Mouse (Mus musculus) midbrain, embryonic 14.5 days (tissue): ENCODE measurements around the gene Kdm5b. TPM values are rescaled to one million over a fixed set of nuclear protein-coding genes. Genes with fewer than 3 reads are reported as not detected.
"Not testable (repeated sequence)": the region's sequence is repeated elsewhere in the genome, so short reads cannot be mapped to it uniquely, and the experiment has no call there.

Experiments
- ATAC-seq: fragments of 200-750 bp; cut with Nextera tagmentation; 2 replicates; pipeline ENCODE4 v1.8.0; 2017; ENCODE audit warnings: moderate number of reproducible peaks, moderate library complexity; ENCODE audit not compliant: low FRiP score, low TSS enrichment
- DNase-seq: peaks from one replicate; pipeline ENCODE4 v3.0.0-alpha.2; 2015
- H3K27ac ChIP-seq: fragments of 300-500 bp; sonication (generic); replicated peaks from 2 replicates; pipeline ENCODE4 v1.5.1; 2014; ENCODE audit warnings: mild to moderate bottlenecking, low read depth, low read length, moderate library complexity
- H3K27me3 ChIP-seq: fragments of 300-500 bp; sonication (generic); 2 replicates; pipeline ENCODE4 v1.6.1; 2014; ENCODE audit warnings: low read length, control low read depth, mixed read lengths; ENCODE audit not compliant: control insufficient read depth, insufficient read depth
- H3K36me3 ChIP-seq: fragments of 300-500 bp; sonication (generic); 2 replicates; pipeline ENCODE4 v1.6.1; 2014; ENCODE audit warnings: low read length, control low read depth; ENCODE audit not compliant: control insufficient read depth, insufficient read depth
- H3K4me1 ChIP-seq: fragments of 300-500 bp; sonication (generic); 2 replicates; pipeline ENCODE4 v1.6.1; 2014; ENCODE audit warnings: mild to moderate bottlenecking, antibody characterized with exemption, low read length, control low read depth; ENCODE audit not compliant: control insufficient read depth, insufficient read depth
- H3K4me2 ChIP-seq: fragments of 300-500 bp; sonication (generic); 2 replicates; pipeline ENCODE4 v1.6.1; 2014; ENCODE audit warnings: mild to moderate bottlenecking, low read length, moderate library complexity
- H3K4me3 ChIP-seq: fragments of 300-500 bp; sonication (generic); replicated peaks from 2 replicates; pipeline ENCODE4 v1.5.1; 2014; ENCODE audit warnings: low read depth, low read length
- H3K9ac ChIP-seq: fragments of 300-500 bp; sonication (generic); replicated peaks from 2 replicates; pipeline ENCODE4 v1.6.1; 2014; ENCODE audit warnings: mild to moderate bottlenecking, low read length, moderate library complexity
- H3K9me3 ChIP-seq: fragments of 300-500 bp; sonication (generic); 2 replicates; pipeline ENCODE4 v1.6.1; 2016; ENCODE audit warnings: low read length, control low read depth, mixed read lengths; ENCODE audit not compliant: control insufficient read depth
- WGBS: fragments of 180-500 bp; shearing (Covaris S2); extraction: QIAGEN DNeasy Blood & Tissue Kit; methylation state at CpG from one replicate; pipeline ENCODE4 v1.1.7; 2014; 5-methylcytosine and 5-hydroxymethylcytosine counted together
- polyA plus RNA-seq: library from polyadenylated mRNA; unstranded; fragments of >200 nt; fragmentation: Nextera tagmentation; extraction: Ambion mirVana; gene quantifications from 2 replicates; pipeline ENCODE4 v1.2.1, GENCODE M21; 2014

The Kdm5b gene
- 79.7 and 111 TPM in 2 replicates for polyA plus RNA-seq

DNA sequence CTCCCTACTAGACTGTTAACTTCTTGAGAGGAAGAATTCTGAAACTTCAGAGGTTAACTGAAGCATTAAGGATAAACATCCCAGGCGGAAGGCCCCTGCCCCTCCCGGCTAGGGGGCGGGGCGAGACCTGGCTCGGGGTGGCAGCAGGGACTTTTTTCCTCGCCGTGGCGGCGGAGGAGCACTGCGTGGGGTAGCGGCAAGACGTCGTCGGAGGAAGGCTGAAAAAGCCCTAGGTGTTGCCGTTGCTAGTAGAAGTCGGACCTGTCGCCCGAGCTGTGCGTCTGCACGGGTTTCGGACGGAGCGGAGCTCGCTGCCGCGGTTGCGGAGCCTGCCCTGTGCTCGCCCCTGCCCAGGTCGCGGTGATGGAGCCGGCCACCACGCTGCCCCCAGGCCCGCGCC lies at the start of gene Kdm5b:
Kdm5b (plus strand) TSS at position 196 of the 400 bp plus-strand sequence.
- DNase-seq (peak; percentile 94), ATAC-seq (peak; percentile 24)
- under 1% methylated on average over 34 of the region's 34 CpGs for WGBS

DNA sequence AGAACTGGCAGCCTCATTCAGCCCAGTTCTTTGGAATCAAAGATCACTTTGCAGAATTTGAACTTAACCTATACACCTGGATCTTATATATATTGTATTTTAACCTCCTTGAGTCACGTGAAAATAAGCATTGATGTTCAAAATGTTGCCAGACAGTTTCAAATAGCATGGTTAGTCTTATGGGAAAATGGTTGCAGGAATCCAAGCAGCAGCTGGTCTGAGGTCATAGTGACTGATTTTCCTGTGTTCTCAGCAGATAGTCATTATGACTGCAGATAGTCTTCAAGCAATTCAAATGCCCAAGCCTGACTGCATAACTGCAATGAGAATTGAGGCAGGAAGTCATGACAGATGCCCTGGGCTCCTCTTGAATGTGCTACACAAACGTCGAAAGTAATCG lies 47.8 kb upstream of the Kdm5b start:
- H3K4me1 ChIP-seq, result 0 out of 2 replicates have a peak, but pooled peaks cover 6% of the 10 kb centered on the region
- WGBS, result 64% methylated on average over 4 of the region's 4 CpGs
- H3K36me3 ChIP-seq, result peaks cover 11% of the 10 kb centered on the region
- no peak for DNase-seq
- no peak overlapping the region for H3K9ac ChIP-seq
- H3K27me3 ChIP-seq, result peaks cover 6% of the 10 kb centered on the region; the same call in 1 of the 2 replicates
- H3K4me2 ChIP-seq, result no peak overlapping the region
- no peak overlapping the region for H3K27ac ChIP-seq
- no peak for ATAC-seq
- no peak overlapping the region for H3K4me3 ChIP-seq
- no peaks in the 10 kb centered on the region for H3K9me3 ChIP-seq

More for the DNA sequence above, at the start of gene Kdm5b:
- Histone ChIP-seq H3K4me1 (peaks cover 31% of the 10 kb centered on the region), H3K27me3 (no peaks in the 10 kb centered on the region), H3K4me2 (peak within 1 kb of the TSS; percentile 77), H3K9ac (peak within 1 kb of the TSS; percentile 95), H3K4me3 (peak within 1 kb of the TSS; percentile 95), H3K27ac (peak within 1 kb of the TSS; percentile 92), H3K9me3 (no peaks in the 10 kb centered on the region), H3K36me3 (no peaks in the 10 kb centered on the region)

DNA sequence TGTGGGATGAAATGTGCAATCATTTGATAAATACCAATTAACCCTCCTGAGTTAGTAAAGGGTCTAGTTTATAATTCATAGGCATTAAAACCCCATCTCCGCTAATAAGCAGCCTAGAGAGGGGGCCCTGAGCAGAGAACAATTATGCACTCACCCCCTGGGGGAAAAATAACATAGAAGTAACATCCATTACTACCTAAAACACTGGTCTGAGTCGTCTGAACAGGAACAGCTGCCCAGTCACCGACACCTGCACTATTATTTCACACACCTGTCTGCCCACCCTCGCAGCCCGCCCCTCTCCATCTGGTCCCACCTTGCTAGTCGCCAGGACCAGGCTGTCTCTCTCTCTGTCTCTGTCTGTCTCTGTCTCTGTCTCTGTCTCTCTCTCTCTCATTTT lies 47.4 kb upstream of the Kdm5b start:
- peaks cover 6% of the 10 kb centered on the region; the same call in 1 of the 2 replicates for H3K27me3 ChIP-seq
- 0 out of 2 replicates have a peak, but pooled peaks cover 6% of the 10 kb centered on the region for H3K4me1 ChIP-seq
- no peak overlapping the region for H3K27ac ChIP-seq
- no peak overlapping the region for H3K9ac ChIP-seq
- peaks cover 7% of the 10 kb centered on the region for H3K36me3 ChIP-seq
- no peak for ATAC-seq
- H3K9me3 ChIP-seq, result no peaks in the 10 kb centered on the region
- WGBS, result 61% methylated on average over 6 of the region's 6 CpGs
- DNase-seq, result no peak
- no peak overlapping the region for H3K4me3 ChIP-seq
- peak overlapping the region; percentile 59; the same call in 1 of the 2 replicates for H3K4me2 ChIP-seq

DNA sequence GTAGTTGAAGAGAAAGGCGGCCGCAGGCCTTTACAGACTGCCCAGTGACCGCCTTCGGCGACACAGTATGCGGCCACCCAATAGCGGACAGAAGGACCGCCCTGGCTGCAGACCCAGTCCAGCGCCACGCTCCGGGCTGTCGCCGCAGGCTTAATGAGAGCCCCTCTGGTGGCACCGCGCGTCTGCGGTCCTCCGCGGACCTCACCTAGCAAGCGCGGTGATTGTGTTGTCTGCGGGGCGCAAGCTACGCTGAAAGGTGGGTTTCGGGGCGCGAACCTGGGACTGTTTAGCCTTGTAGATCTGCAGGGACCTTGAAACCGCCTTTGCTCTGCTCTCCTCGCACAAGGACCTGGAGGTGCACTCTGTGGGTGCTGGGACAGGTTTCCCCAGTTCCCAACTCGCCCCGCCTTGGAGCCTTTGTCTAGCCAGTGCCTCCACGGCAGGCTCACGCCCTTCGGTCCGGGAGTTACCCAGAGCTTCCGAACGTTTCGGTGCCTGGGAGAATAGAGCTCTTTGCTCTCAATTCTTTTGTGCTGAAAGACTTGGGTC lies 46.6 kb upstream of the Kdm5b start:
- H3K36me3 ChIP-seq, result peaks cover under 1% of the 10 kb centered on the region; the same call in 1 of the 2 replicates
- 1% methylated on average over 38 of the region's 38 CpGs for WGBS
- peak overlapping the region; percentile 33 for H3K4me3 ChIP-seq
- peak overlapping the region; percentile 42 for H3K9ac ChIP-seq
- H3K4me2 ChIP-seq, result peak overlapping the region; percentile 59
- DNase-seq (peak; percentile 62), ATAC-seq (no peak)
- no peaks in the 10 kb centered on the region for H3K9me3 ChIP-seq
- H3K27ac ChIP-seq, result no peak overlapping the region
- 0 out of 2 replicates have a peak, but pooled peaks cover 6% of the 10 kb centered on the region for H3K4me1 ChIP-seq
- peaks cover 6% of the 10 kb centered on the region; the same call in 1 of the 2 replicates for H3K27me3 ChIP-seq

DNA sequence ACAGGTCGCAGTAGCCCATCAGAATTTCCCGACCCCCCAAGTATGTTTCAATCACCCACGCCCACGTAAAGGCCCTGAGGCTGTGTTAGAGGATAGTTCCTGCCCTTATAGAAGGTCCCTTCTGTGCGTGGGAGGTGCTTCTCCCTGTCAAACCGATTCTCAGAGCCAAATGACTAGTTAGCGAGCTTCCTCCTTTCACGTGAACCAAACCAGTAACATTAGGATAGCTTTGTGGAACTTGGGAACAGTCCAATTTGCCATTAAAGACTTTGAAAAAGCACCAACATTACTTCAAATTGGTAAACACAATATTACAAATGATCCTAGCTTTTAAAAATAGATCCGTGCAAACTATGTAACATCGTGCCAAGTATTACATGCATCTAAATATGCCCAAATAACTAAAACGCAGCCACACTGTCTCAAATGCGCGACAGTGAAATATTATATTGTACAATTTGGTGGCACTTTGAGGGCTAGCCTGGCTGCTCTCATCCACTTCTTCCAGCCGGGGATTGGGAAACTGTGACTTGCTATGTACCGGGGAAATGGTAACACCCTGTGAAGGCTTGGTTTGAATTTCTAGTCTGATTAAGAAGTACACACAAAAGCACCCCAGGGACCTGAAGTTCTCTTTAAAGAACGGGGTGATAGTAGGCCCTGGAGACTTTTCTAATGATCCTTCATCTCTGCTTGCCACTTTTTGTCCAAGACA lies 45.9 kb upstream of the Kdm5b start:
- no peaks in the 10 kb centered on the region for H3K36me3 ChIP-seq
- H3K27me3 ChIP-seq, result peaks cover 6% of the 10 kb centered on the region; the same call in 1 of the 2 replicates
- 0 out of 2 replicates have a peak, but pooled peaks cover 6% of the 10 kb centered on the region for H3K4me1 ChIP-seq
- peak overlapping the region; percentile 59; the same call in 1 of the 2 replicates for H3K4me2 ChIP-seq
- H3K9me3 ChIP-seq, result no peaks in the 10 kb centered on the region
- no peak overlapping the region for H3K4me3 ChIP-seq
- WGBS, result 45% methylated on average over 16 of the region's 16 CpGs
- no peak overlapping the region for H3K9ac ChIP-seq
- H3K27ac ChIP-seq, result no peak overlapping the region
- DNase-seq, result no peak
- ATAC-seq, result no peak

DNA sequence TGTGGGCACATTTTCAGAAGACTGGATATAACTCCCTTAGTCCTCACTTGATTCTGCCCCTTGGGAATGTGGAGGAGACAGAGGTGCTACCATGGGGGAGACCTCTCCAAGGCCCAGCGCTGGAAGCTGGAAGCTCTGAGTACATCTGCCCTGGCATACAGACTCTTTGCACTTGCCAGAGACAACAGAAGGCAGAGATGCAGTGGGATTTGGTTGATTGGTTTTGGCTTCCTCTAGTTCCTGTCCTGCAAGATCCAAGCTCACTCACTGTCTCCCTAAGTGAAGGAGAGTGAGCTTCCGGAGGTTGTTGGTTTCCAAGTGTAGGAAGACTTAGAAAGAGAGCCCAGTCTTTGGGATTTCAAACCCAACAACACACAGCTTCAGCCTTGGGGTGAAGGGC lies 44.1 kb upstream of the Kdm5b start:
- ATAC-seq (no peak), DNase-seq (no peak)
- no peak overlapping the region for H3K27ac ChIP-seq
- no peak overlapping the region for H3K9ac ChIP-seq
- no peaks in the 10 kb centered on the region for H3K9me3 ChIP-seq
- whole genome bisulfite sequencing, result 84% methylated on average over 2 of the region's 2 CpGs
- H3K27me3 ChIP-seq, result peaks cover 6% of the 10 kb centered on the region; the same call in 1 of the 2 replicates
- no peak overlapping the region for H3K4me3 ChIP-seq
- 0 out of 2 replicates have a peak, but pooled peaks cover 6% of the 10 kb centered on the region for H3K4me1 ChIP-seq
- H3K4me2 ChIP-seq, result no peak overlapping the region
- no peaks in the 10 kb centered on the region for H3K36me3 ChIP-seq

DNA sequence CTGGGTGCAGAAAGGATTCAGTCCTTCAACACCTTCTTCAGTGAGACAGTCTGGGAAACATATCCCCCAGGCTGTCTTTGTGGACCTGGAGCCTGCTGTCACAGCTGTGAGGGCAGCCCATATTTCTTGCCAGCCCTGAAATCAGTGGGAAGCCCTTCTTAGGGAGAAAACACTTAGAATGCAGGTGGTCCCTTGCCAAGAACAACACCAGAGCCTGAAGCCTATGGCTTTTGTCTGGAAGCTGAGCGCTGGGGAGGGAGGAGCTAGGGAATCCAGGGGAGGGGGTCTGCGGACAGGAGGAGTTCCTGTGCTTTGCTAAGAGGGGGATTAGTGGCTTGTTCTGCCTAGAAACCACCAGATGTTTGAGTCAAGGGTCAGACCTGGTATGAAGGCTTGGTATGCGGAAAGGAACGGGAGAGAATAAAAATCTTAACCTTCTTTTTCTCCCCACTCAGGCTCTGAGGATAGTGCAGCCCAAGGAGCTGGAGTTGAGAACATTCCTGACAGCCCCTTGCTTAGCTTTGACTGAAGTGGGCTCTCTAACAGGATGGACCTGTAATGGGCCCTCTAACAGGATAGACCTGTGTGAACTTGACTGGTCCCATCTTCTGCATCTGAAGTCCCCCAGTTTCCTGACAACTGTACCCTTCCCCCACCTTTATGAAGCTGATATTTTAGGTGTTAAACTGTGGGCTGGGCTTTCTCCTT lies 43.3 kb upstream of the Kdm5b start:
- Histone ChIP-seq H3K9me3 (no peaks in the 10 kb centered on the region), H3K4me3 (no peak overlapping the region), H3K9ac (no peak overlapping the region), H3K27me3 (peaks cover 6% of the 10 kb centered on the region; the same call in 1 of the 2 replicates), H3K27ac (no peak overlapping the region), H3K36me3 (no peaks in the 10 kb centered on the region), H3K4me2 (no peak overlapping the region), H3K4me1 (0 out of 2 replicates have a peak, but pooled peaks cover 6% of the 10 kb centered on the region)
- ATAC-seq (no peak), DNase-seq (peak; percentile 55)
- 3% methylated on average over 4 of the region's 4 CpGs for WGBS

DNA sequence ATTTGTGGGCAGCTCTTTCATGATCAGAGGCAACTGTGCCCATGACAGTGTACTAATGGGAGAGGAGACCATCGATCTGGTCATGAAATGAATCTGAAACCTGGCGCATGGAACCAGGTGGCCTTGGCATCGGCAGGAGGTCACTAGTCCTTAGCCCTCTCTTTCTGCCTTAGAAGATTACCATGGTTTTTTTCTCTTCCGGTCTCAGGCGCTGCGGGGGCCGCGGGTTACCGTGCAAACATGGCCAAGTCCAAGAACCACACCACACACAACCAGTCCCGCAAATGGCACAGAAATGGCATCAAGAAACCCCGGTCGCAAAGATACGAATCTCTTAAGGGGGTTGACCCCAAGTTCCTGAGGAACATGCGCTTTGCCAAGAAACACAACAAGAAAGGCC lies 42.1 kb upstream of the Kdm5b start:
- H3K4me2 ChIP-seq, H3K27ac ChIP-seq, DNase-seq, ATAC-seq, H3K27me3 ChIP-seq, H3K9me3 ChIP-seq, H3K36me3 ChIP-seq, H3K4me1 ChIP-seq, H3K4me3 ChIP-seq, H3K9ac ChIP-seq: not testable (repeated sequence)
- WGBS, result 98% methylated on average over 12 of the region's 14 CpGs
